Mouse (Mus musculus): Measurements from ENCODE around the gene Ptprs.

GRCm38 (mm10) chr17:56439731-56440460, 36.4 kb downstream of the Ptprs start:
- no peak for TF ChIP-seq GABPA (IDR thresholded peaks at IDR 0.05; ENCODE audit: low read depth, low read length)
- TF ChIP-seq EP300 (IDR thresholded peaks at IDR 0.05; ENCODE audit: low read depth in 1 of 2, low read length in 2 of 2) = no peak
- no peak for TF ChIP-seq USF1 (IDR thresholded peaks at IDR 0.05; ENCODE audit: low read depth, low read length)
- no peak for TF ChIP-seq RAD21 (IDR thresholded peaks at IDR 0.05; ENCODE audit: low read depth, low read length)
- TF ChIP-seq RCOR1 (IDR thresholded peaks at IDR 0.05; ENCODE audit: low read depth, low read length) = no peak
- TF ChIP-seq TBP (IDR thresholded peaks at IDR 0.05; ENCODE audit: low read depth, low read length) = no peak
- no peak for TF ChIP-seq POLR2A (IDR thresholded peaks at IDR 0.05; ENCODE audit: control insufficient read depth in 1 of 2, insufficient read depth in 1 of 2, low read depth in 1 of 2, low read length in 2 of 2, poor library complexity in 1 of 2)
- no peak for TF ChIP-seq HCFC1 (IDR thresholded peaks at IDR 0.05; ENCODE audit: low read depth, low read length)
- TF ChIP-seq USF2 (IDR thresholded peaks at IDR 0.05; ENCODE audit: borderline replicate concordance in 1 of 2, insufficient read depth in 1 of 2, low read depth in 1 of 2, low read length in 2 of 2) = no peak
- no peak for TF ChIP-seq SMC3 (IDR thresholded peaks at IDR 0.05; ENCODE audit: low read depth, low read length)
- TF ChIP-seq ZNF384 (IDR thresholded peaks at IDR 0.05; ENCODE audit: low read depth, low read length) = no peak
